Mouse (Mus musculus) urinary bladder, adult 2 months (tissue): ENCODE results near the gene Olfr1101. TPM values are rescaled to one million over a fixed set of nuclear protein-coding genes. Genes with fewer than 3 reads are reported as not detected.

ENCODE experiments used
- DNase-seq: peaks from one replicate; pipeline ENCODE4 v3.0.0; 2022; ENCODE audit warnings: low spot score
- polyA plus RNA-seq: library from polyadenylated mRNA; depleted of rRNA; stranded (reverse); fragments of >200 nt; gene quantifications from 2 replicates; pipeline ENCODE4 v1.2.3, GENCODE M21; 2012; rRNA removed

Olfr1101 gene
- not detected in 2 replicates for polyA plus RNA-seq

DNA sequence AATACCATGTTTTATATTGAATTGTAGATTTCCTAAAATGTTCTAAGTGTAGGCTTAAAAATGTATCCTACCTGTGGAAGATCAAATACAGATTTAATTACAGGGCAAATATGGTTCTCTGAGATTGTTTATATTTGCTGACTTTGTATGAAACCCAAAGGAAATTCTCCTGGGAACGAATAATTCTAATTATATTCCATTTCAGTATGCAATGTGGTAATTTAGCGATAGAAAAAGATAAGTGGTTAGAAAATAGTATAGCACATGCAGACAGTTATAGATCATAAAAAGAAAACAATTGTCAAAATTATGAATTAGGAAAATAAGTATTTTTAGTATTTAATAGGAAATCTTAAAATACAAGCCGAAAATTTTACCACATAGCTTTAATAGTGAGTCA, at the start of gene Olfr1101:
Gene Olfr1101 (minus strand): TSS at position 101 of the 400 bp plus-strand sequence.
- no peak for DNase-seq

DNA sequence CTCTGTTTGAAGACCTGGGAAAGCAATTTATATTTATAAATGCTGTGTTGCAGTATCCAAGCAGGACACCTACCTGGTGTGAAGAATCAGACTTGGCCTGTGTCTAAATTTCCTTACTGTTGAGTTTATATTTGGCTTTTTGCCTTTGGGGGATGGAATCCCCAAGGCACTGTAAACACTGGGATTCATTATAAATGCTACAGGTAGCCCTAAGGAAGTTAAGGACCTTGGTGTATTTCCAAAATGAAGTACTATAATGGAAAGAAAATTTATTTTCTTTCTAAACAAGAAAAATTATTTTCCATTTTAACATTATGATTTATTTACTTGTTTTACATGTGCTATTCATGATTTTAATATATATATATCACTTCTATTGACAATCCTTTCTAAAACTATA, 45.4 kb upstream of the Olfr1101 start, which contains the start of gene Olfr1105:
Gene Olfr1105 (minus strand): TSS at position 101 of the 400 bp plus-strand sequence.
- DNase-seq = no peak

DNA sequence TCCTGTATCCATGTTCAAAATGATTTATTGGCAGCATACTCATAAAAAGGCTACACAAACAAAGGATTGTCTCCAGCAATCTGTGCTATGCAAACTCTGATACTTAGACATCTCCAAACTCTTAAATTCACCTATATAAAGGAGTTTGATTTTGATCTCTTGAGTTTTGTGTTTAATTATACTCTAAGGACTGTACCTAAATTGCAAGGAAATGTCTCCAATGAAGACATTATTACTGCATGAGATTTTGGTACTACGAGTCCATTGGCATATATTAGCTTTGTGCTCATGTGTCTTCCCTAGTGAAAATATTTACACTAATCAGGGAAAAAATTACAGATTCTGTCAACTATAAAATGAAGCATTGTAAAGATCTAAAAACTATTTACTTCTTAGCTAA, 36.0 kb upstream of the Olfr1101 start, which contains the start of gene Olfr1104:
Gene Olfr1104 (minus strand): TSS at position 101 of the 400 bp plus-strand sequence.
- no peak for DNase-seq

DNA sequence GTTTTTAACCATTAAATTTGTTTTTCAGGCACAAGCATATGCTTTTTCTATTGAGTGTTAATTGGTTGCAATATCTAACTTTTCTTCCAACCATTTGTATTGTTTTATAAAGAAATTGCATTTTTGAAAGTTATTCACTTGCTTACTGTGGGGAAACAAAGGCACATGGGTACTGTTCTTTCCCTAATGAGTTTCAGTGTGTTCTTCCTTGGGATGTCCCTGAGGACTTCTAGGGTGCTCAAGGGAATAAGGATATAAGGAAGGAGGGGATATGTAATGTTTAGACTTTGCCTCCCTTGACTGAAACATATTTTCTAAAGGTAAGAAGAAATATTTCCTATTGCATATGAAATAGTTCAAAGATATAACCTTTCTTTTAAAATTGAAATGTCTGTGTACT, 7.1 kb upstream of the Olfr1101 start, which contains the start of gene Olfr1102:
Gene Olfr1102 (plus strand): TSS at position 301 of the 400 bp plus-strand sequence.
- DNase-seq = no peak

DNA sequence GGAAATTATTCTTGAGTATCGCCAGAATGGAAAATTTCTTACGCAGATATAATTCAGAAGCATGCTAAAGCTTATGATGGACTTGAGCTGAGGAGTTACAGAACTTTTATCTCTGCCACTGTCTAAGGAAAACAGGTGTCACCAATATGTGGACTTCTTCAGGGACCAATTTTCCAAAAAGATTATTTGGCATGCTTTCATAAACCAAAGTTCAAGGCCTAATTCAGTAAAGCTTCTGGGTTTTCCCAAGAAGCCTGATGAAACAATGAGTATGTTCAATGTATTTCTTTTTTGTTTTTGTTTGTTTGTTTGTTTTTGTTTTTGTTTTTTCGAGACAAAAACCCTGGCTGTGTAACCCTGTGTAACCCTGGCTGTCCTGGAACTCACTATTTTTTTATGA, 11.2 kb downstream of the Olfr1101 start, which contains the start of gene Olfr1100:
Gene Olfr1100 (minus strand): TSS at position 101 of the 400 bp plus-strand sequence.
- no peak for DNase-seq

DNA sequence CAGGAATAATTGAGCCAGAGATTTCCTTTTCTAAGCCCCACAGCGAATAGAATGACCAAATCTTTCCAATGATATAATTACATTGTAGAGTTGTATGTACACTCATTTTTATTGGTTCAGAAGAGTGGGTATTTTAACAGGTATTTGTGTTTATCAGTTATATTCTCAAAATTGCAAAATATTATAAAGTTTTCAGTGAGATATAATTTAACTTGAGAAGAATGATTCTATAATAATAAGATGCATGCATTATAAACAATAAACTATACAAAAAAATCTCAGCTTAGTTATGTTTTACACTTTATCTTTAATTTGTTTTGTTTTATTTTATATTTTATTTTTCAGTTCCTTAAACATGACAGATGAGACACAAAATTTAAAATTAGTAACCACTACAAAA, 30.4 kb downstream of the Olfr1101 start, which contains the start of gene Olfr1099:
Gene Olfr1099 (minus strand): TSS at position 101 of the 400 bp plus-strand sequence.
- no peak for DNase-seq

Other genes starting within 250 kb of the Olfr1101 start
- not detected in 2 replicates for gene Olfr1090, start 232.2 kb downstream of the Olfr1101 start, polyA plus RNA-seq
- gene Olfr1093, start 208.7 kb downstream of the Olfr1101 start, polyA plus RNA-seq = not detected in 2 replicates
- gene Olfr141, start 181.2 kb downstream of the Olfr1101 start, polyA plus RNA-seq = not detected in 2 replicates
- not detected in 2 replicates for gene Olfr1094, start 166.6 kb downstream of the Olfr1101 start, polyA plus RNA-seq
- not detected in 2 replicates for gene Olfr1095, start 139.5 kb downstream of the Olfr1101 start, polyA plus RNA-seq
- gene Gm13723, start 116.4 kb downstream of the Olfr1101 start, polyA plus RNA-seq = not detected in 2 replicates
- not detected in 2 replicates for gene Olfr1097, start 99.0 kb downstream of the Olfr1101 start, polyA plus RNA-seq
- not detected in 2 replicates for gene Olfr1098, start 66.7 kb downstream of the Olfr1101 start, polyA plus RNA-seq
- not detected in 2 replicates for gene Olfr1099, start 30.5 kb downstream of the Olfr1101 start, polyA plus RNA-seq
- gene Olfr1100, start 11.3 kb downstream of the Olfr1101 start, polyA plus RNA-seq = not detected in 2 replicates
- not detected in 2 replicates for gene Olfr1102, start 7.2 kb upstream of the Olfr1101 start, polyA plus RNA-seq
- not detected in 2 replicates for gene Olfr1104, start 35.9 kb upstream of the Olfr1101 start, polyA plus RNA-seq
- not detected in 2 replicates for gene Olfr1105, start 45.3 kb upstream of the Olfr1101 start, polyA plus RNA-seq
- gene Olfr1106, start 61.1 kb upstream of the Olfr1101 start, polyA plus RNA-seq = not detected in 2 replicates
- gene Olfr1107, start 84.6 kb upstream of the Olfr1101 start, polyA plus RNA-seq = not detected in 2 replicates
- not detected in 2 replicates for gene Olfr1109, start 104.8 kb upstream of the Olfr1101 start, polyA plus RNA-seq
- gene Olfr259, start 123.3 kb upstream of the Olfr1101 start, polyA plus RNA-seq = not detected in 2 replicates
- gene Olfr1110, start 149.1 kb upstream of the Olfr1101 start, polyA plus RNA-seq = not detected in 2 replicates
- not detected in 2 replicates for gene Olfr1111, start 161.4 kb upstream of the Olfr1101 start, polyA plus RNA-seq
- not detected in 2 replicates for gene Olfr1112, start 196.6 kb upstream of the Olfr1101 start, polyA plus RNA-seq
- not detected in 2 replicates for gene Olfr1113, start 217.7 kb upstream of the Olfr1101 start, polyA plus RNA-seq